Mouse (Mus musculus): ENCODE results near the gene Fam221b.

Gene Fam221b

DNA sequence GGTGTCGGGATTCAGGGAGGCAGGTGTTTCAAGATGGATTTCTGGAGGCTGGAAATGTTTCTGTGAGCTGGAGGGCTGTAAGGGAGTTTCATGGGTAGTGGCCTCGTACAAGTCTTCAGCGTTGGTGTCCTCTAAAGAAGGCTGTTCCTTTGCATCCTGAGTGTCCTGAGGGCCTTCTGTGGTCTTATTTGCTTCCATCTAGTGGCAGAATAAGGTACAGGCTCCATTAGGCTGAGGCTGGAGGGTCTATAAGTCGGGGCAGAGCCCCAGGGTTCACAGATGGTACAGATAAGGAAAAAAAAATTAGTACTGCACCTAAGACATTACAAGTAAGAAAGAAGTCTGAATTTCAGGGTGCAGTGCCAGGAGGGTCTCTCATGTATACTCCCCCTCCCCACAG is 2.5 kb downstream of the Fam221b start:
- in situ Hi-C loops (cut with MseI, MboI): no loop called here

DNA sequence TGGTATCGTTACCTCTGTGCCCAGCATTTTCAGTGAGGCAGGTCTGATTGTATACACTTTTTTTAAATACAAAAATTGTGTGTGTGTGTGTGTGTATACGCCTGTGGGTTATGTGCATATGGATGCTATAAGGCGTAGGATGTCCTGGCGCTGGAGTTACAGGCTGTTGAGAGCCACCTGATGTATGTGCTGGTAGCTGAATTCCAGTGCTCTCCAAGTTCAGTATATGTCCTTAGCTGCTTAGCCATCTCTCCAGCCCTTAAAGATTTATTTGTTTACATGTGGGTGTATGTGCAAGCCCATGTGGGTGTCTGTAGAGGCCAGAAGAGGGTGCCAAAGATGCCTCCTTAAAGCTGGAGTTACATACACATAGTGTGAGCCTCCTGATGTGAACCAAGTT is 11.8 kb downstream of the Fam221b start:
- in situ Hi-C loops (cut with MseI, MboI): no loop called here

DNA sequence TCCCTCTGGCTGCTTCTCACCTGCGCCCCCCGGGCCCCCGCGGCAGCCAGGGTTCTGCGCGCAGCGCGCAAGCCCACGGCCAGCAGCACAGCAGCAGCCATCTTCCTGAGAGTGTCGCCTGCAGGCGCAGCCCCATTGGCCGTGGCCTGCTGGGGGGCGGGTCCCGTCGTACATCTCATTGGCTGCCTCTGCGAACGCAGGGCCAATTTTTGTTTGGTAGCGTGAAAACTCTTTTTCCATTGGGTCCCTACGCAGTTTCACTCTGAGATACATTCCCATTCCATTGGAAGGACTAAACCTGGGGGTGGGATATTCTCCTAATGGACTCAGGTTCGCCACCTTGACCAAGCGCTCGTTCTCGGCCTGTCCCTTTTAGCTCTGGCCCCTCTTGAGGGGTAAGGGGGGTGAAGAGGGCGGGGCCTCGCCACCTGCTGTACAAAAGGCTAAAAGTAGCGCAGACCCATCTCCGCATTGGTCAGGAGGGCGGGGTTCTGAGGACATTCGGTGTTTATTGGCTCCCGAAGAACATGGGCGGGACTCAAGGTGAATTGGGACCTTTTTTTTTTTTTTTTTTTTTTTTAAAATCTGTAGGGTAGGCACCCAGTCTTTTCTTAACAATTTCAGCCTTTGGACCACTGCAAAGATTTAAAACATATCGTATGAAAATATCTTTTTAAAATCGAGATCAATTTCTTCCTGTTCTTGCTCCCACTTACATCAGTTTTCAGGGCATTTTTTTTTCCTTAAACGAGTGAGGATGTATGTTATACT is 12.4 kb downstream of the Fam221b start, which contains the start of gene Hint2:
Gene Hint2, minus strand, starts transcription at position 128 of the 771 bp plus-strand sequence.
- in situ Hi-C loops (cut with MseI, MboI): no loop called here

DNA sequence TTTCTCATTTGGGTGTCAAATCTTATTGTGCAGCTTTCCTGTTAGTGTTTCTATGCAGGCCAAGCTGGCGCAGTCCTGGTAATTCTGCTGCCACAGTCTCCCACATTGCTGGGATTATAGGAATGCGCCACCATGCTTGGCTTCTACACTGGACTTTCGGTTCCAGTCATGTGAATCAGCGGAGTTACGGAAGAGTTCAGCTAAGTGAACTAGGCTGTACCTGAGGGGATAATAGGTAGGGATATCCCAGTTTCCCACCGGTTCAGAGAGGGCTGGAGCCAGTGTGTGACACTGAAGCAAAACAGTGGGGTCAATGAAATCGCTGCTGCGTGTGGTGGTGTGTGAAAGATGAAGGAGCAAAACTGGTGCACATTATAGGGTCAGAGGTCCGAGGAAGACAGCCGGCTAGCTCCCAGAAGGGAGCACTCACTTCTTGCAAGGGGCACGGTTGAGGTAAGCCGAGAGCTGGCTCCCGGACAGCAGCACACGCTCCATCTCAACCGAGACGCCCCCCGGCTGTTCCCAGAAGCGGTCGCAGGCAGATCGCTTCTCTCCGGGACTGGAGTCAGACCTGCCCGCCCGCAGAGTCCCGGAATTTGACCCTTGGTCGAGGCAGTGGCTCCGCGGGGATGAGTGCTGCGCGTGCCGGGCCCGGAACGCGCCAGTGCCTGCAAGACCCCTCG is 13.1 kb downstream of the Fam221b start:
- in situ Hi-C loops (cut with MseI, MboI): no loop called here

DNA sequence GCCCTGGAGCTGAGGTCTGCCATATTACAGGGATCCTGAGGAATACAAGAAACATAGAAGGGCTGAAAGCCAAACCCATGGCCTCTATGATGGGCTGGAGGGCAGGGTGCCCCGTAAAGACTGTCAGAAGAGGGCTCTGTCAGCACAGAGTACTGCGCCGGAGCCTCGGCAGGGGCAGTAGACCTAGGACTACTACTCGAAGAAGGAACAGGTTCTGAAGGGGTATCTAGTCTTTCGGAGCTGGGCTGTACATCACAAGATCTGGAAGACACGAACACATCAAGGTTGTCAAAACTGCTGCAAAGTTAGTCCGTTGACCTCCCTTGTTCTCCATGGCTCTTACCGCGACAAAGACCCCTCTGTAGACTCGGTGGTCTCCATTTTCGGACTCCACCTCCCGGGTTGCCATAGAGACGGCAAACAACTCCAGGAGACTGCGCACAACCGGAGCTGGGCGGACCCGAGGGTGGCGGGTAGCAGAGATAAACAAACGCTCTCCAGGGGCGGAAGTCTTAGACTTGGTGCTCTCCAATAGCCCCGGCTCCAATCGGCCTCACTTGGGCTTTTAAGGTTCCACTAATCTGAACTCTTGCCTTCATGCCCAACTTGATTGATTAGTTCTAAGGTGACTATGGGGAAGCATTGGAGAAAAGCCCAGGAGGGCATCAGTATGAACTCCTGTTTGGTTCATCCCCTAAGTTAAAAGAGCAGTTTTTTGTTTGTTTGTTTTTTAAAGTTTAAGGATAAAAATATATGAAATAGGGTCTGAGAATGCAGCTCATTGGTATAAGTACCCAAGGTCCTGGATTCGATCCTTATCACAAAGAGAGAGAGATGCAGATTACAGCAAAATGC is 15.6 kb downstream of the Fam221b start, which contains the start of gene Spag8:
Gene Spag8, minus strand, starts transcription at position 434 of the 855 bp plus-strand sequence.
- in situ Hi-C loops (cut with MseI, MboI): no loop called here

DNA sequence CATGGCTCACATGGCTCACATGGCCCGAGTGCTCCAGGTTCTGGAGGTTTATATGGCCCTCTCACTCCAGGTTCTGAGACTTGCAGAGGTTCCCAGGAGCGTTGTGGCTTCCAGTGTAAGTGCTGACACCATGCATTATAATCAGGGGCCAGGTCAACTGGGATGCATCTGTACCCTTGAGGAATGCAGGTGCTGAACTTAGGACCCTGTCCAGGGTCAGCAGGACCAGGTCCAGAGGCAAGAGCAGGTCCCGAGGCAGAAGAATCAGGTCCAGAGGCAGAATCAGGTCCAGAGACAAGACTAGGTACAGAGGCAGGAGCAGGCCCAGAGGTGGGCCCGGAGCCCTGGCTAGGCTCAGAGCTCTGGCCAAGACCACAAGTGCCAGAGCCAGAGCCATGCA is 16.2 kb downstream of the Fam221b start:
- in situ Hi-C loops (cut with MseI, MboI): no loop called here

DNA sequence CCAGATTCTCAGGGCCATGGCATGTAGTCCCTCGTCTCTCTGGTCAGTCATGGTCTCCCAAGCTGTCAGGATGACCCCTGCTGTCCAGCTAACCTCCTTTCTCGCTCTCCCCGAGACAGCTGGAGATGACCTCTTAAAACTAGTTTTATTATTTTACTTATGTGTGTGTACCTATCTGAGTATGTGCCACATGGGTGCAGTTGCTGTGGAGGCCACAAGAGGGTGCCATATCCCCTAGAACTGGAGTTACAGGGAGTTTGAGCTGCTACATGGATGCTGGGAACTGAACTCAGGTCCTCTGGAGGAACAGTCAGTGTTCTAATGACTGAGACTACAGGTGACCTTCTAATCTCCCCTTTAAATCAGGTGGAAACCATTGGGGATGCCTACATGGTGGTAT is 19.2 kb downstream of the Fam221b start:
- in situ Hi-C loops (cut with MseI, MboI): no loop called here

DNA sequence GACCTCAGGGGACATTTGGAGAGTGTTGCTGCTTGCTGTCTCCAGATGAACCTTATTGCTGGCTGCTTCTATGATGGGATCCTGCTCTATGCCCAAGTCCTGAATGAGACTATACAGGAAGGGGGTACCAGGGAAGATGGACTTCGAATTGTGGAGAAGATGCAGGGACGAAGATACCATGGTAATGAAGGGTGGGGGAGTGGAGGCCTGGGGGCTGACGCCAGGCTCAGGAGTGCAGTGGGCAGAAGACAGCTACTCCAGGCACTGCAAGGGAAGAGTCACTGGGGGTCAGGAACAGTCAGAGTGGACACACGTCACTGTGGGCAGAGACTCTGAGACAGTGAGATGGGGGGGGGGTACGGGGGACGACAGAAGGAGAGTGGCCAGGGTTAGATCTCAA is 28.5 kb downstream of the Fam221b start:
- in situ Hi-C loops (cut with MseI, MboI): no loop called here

DNA sequence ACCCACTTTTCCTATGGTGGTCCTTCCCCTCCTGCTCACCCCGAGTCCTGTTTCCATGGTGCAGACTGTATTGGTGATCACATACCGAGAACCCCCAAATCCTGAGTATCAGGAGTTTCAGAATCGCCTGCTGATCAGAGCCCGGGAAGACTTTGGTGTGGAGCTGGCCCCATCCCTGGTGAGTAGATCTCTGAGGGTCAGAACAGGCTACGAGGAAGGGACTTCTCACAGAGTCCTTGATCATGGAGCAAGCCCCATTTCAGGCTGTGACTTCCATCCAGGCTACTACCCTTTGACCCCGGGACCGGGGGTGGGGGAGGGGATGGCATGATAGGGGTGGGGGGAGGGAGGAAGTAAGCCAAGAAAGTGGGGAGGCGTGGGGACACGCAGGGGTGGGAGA is 28.9 kb downstream of the Fam221b start:
- in situ Hi-C loops (cut with MseI, MboI): no loop called here

DNA sequence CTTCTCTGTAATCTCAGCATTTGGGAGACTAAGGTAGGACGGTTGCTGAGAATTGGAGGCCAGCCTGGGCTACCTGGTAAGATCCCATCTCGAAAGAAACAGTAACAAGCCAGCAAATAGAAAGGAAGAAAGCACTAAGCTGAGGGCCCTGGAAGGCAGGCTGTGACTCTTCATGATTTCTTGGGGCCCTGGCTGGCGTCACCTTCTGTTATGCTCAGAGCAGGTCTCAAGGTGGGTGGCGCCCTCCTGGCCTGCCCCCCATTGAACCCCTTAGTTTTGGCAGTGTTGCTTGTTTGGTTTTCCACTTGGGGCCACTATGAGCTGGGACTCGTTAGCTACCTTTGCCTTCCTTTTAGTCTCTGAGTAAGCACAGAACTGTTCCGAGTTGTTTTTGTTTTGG is 32.2 kb downstream of the Fam221b start:
- in situ Hi-C loops (cut with MseI, MboI): no loop called here

DNA sequence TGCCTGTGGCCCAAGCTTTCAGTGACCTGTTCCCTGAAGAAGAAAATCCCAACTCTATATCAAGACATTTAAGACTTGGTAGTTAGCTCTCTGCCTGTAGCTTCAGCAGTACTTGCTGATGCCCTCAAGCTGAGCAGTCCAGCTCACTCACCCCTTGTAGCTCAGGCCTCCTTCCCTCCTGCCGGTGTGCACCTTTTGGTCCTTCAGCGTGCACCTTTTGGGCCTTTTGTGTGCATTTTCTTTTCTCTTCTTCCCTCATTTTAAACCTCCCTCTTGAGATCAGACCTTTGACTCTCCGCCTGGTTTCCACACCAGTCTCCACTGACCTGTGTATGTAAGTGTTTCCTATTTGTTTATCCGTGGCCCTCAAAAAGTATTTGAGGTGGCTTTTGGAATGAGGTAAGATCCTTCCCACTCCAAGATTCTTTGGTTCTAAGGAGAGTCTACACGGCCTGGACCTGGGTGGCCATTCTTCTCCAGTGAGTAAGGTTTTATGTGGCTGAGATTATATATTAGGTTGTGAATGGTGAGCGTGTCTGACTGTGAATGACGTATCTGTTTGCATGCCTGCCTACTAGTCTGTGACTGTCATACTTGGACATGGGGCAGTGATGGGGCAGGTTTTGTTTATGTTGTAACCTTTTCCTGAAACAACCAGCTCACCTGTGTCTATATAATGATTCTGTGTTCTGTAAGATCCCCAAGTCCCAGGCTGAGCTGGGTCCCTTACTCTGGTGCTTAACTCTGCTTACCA is 34.1 kb downstream of the Fam221b start:
- in situ Hi-C loops (cut with MseI, MboI): no loop called here

DNA sequence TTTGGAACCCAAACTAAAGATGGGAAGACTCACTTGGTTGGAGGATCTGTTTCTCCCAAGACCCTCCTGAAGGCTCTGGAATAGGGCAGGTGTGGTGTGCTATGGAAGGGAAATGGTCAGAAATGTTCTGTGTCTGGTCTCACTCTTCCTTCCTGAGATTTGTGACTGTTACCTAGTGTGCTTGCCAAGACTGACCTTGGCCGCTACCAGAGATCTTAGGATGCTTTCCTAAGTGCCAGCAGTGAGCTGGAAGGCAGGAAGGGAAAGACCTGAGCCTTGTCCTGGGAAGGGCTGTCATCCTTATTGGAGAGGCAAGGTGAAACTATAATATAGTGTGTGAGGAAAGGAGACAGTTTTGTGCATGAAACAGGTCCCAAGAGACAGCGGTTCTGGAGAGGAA is 35.2 kb downstream of the Fam221b start:
- in situ Hi-C loops (cut with MseI, MboI): no loop called here

DNA sequence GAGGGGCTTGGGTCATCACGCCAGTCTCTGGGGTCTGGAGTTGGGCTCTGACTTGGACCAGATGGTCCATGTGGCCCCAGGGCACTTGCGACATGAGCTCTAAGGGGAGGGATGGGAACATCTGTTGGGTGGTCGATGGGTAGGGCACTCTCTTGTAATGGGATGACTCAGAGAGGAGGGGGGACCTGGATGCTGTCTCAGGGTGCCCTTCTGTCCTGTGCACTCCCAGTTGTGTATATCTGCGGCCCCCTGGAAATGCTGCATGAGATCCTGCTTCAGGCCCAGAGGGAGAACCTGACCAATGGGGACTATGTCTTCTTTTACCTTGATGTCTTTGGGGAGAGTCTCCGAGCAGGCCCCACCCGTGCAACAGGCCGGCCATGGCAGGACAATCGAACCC is 35.6 kb downstream of the Fam221b start:
- in situ Hi-C loops (cut with MseI, MboI): no loop called here

DNA sequence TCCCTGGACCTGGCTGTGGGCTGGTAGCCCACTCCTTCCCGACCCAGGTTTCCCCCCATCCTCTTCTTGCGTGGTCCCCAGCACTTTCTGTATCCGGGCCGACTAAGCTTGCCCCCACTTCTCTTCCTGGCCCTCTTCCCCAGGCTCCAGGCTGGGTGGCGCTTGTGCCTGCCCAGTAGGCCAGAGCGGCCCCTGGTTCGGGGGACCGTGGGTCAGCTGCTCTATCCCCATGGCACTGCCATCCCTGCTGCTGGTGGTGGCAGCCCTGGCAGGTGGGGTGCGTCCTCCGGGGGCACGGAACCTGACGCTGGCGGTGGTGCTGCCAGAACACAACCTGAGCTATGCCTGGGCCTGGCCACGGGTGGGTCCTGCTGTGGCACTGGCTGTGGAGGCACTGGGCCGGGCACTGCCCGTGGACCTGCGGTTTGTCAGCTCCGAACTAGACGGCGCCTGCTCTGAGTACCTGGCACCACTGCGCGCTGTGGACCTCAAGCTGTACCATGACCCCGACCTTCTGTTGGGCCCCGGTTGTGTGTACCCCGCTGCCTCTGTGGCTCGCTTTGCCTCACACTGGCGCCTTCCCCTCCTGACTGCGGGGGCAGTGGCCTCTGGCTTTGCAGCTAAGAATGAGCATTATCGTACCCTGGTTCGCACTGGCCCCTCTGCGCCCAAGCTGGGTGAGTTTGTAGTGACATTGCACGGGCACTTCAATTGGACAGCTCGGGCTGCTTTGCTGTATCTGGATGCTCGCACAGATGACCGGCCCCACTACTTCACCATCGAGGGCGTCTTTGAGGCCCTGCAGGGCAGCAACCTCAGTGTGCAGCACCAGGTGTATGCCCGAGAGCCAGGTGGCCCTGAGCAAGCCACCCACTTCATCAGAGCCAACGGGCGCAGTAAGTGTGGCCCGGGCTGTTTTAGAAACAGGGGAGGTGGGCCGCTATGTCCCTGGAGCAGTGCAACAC is 36.7 kb downstream of the Fam221b start:
- in situ Hi-C loops (cut with MseI, MboI): no loop called here

DNA sequence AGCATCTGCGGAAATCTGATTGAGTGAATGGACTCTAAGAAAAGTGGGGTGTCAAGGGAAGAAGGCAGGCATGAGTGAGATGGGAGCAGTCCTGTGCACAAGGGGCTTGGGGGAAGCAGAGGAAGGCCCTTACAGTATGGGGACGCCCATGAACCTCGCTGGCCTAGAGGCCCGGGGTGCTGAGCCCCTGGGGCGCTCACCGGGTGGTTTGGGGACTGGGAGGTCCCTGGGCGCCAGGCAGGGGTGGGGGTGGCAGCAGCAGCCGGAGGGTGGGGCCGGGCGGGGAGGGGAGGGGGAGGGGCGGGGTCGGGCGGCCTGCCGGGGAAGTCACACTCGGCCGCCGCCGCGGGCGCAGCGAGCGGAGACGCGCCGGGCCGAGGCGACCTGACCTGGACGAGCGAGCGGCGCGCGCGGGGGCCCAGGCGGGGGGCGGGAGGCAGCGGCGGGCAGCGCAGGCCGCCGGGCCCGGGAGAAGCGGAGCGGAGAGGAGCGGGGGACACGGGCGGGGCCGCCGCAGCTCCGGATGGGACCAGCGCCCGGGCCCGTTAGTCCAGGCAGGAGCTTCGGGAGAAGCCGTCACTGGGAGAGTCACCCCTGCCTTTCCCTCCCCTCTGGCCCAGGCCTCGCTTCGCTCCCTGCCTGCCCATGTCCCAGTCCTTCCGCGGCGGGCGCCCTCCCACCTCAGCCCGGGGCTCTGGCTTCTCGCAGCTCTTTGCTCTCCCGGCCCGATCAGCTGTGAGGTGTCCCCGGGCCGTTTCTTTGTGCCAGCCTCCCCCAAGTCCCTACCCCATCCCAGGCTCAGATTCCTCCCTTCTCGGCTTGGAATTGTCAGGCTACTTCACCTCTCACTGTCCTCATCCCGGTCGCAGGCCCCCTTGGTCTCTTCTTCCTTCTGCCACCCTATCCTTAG is 37.6 kb downstream of the Fam221b start, which contains the start of gene Npr2:
Gene Npr2, plus strand, starts transcription at position 890 of the 910 bp plus-strand sequence.
- in situ Hi-C loops (cut with MseI, MboI): no loop called here

DNA sequence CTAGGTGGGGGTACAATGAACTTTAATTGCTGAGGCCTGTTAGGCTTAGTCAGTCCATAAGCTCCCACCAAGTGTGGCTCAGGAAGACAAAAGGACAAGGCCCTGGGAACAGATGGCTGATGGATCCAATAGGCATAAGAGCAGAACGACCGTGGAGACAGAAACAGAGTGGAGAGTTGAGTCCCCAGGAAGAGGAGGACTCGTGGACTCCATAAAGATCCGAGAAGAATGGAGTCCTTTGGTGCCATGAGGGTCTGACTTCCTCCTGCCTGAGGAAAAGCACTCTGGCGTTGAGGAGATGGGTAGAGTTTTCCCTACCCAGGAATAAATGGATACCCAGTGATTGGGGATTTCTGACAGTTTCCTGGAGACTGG is 38.3 kb downstream of the Fam221b start:
- in situ Hi-C loops (cut with MseI, MboI): no loop called here

DNA sequence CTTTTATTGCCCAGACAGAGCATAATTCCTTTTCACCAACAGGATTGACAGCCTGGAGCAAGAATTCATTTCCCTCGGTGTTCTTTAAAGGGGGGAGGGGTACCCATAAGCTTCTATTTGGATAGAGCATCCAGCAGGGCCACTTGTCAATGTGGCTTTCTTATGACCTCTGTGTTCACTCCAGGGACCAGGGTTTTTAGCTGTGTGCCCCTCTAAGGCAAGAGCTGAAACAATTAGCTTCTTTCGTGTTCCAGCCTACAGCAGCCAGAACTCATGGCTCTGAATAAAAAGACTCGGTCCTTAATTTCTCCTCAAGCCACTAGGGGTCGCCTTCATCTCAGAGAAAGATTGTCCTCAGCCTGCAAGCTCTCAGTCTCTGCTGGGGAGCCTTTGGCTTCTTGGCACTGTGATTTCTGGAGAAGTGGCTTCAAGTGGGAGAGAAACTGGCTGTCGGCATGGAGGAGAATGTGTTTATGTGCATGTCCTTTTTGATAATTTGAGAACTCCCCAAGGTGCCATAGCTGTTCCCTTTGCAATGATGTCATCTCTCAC is 38.8 kb downstream of the Fam221b start:
- in situ Hi-C loops (cut with MseI, MboI): no loop called here

DNA sequence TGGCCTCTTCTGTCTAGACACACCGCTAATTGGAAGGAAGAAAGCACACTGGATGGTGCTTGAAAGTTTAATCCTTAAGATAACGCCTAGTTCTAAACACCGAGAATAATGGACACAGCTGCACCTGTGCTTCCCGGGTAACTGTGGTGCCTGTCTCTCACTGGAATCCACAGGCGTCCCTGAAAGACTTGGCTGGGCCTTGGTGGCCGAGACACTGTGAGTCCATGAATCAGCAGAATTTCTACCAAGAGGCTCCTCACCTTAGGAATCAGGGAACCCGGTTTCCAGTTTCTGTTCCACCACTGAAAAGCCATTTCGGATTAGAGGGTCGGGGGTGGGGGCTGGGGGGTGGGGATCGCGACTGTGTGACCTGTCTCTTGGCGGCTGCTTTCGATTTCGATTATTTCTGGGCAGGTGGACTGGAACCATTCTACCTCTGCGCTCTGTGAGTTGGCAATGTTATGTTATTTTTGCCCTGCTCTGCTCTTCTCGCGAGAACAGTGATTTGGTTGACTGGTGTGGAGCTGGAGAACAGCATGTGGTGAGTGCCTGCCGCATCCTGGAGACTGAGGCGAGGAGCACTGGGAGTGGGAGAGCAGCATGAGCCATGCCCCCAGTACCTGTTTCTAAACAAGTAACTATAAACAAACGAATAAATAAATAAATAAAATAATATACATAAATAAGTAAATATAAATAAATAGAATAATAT is 39.7 kb downstream of the Fam221b start:
- in situ Hi-C loops (cut with MseI, MboI): loop anchor here (10.0 kb wide), 1 partner anchor 86 kb away; the partner anchor contains the start of gene Olfr71 (in 2 of the 2)

Data from mouse trophoblast stem cell (cell line).